Mouse (Mus musculus): ENCODE data around the gene Iqschfp. TPM values are rescaled to one million over a fixed set of nuclear protein-coding genes. Genes with fewer than 3 reads are reported as not detected.

Iqschfp gene
- total RNA-seq, 2 experiments from 2014 or later: 11.6 to 12.9 TPM

DNA sequence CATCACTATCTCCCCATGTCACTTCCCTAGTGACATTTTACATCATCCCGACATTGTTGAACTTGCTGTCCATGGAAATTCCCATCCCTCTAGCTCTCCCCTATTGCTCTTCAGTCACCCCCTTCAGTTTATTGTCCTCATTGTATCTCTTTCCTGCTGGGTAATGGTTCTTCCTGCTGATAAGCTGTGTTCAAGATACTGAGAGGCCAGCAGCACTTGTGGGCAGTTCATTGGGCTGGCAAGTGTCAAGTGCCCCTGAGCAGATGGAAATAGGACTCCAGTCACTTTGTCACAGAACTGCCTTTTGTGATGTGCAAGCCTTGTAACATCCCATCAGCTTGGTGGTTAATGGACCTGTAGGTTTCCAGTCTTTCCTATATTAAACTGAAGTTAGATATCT lies 413.6 kb downstream of the Iqschfp start:
- no peak for DNase-seq (ENCODE audit: extremely low spot score in 1 of 2, low spot score in 1 of 2)

DNA sequence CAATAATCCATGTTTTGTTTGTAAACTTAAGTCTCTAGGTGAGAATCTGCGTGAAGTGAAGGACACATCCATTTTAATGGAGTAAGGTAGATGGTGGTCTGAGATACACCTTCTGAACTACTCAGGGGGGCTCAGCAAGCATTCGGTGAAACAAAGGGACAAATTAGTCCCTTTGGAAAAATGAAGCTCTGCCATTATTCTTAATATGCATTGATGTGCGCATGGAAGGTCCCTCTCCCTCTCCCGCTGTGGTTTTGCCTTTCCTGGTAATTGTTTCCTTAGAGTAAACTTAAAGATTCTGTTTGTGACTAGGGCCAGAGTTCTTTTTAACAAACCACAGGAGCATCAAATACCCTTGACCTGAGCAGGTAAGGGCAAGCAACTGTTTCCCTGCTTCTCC lies 414.7 kb downstream of the Iqschfp start:
- no peak for DNase-seq (ENCODE audit: extremely low spot score in 1 of 2, low spot score in 1 of 2)

DNA sequence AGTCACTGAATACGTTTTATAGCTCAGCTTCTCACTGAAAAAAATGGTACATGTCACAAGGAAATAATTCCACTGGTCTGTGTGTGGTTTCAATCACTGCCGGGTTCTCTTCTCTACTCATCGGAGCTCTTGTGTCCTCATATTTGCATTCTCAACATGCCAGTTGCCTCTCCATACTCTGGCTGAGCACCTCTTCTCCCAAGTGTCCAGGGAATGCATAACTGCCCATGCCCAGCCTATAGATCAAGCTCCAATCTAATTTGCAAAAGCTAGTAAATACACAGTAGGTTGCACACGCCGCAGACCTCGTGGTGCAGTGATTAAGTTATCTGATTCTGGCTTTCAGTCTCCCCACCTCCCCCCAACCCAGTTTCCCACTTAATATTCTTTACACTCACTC lies 433.5 kb downstream of the Iqschfp start:
- DNase-seq (ENCODE audit: extremely low spot score in 1 of 2, low spot score in 1 of 2): no peak

DNA sequence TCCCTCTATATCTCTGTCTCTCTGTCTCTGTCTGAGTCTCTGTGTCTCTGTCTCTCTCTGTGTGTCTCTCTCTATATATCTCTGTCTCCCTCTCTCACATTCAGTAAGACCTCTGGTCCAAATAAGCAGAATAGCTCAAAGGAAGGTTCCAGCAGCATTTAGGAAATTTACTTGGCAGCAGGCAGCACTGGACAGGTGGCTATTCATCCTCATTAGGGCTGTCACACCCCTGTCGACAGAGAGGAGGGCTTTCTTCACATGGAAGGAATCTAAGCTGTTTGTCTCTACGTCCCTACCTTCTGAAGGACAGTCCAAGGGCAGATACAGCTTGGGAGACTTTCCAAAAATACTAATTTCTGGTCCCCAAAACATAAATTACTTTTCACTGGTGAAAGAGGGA lies 440.5 kb downstream of the Iqschfp start:
- DNase-seq (ENCODE audit: extremely low spot score in 1 of 2, low spot score in 1 of 2): no peak

DNA sequence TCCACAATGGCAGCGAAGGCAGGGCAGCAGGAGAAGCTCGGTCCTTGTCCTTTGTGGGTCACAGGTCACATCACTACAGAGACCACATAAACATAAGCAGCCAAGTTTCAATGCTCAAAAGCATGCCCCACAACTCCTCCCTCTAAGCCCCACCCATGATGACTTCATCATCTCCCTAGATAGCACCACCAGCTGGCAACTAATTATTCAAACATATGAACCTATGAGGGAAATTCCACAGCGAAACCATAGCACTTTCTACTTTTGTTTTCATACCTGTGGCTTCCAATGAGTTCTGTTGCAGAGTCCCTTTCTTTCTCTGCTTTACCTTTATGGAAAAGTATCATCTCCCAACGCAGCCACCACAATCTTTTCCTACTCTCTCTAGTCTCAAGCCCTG lies 443.5 kb downstream of the Iqschfp start:
- no peak for DNase-seq (ENCODE audit: extremely low spot score in 1 of 2, low spot score in 1 of 2)

DNA sequence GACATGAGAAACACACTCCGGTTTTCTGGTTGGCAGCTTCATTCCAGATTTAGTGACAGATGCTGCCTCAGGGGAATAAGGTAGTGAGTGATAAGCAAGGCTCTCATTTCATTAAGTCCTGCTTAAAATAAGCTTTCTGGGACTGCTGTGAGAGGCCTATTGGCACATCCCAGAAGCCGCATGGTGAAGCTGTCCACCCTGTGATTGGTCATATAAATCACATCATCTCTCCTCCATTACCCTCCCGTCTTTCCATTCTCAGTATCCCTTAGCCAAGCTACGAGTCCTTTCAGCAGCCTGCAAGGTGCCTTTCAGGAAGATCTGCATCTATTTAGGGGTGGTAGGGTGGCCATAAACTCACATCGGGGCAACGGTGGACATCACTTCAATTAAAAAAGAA lies 458.6 kb downstream of the Iqschfp start:
- DNase-seq (ENCODE audit: extremely low spot score in 1 of 2, low spot score in 1 of 2): no peak

DNA sequence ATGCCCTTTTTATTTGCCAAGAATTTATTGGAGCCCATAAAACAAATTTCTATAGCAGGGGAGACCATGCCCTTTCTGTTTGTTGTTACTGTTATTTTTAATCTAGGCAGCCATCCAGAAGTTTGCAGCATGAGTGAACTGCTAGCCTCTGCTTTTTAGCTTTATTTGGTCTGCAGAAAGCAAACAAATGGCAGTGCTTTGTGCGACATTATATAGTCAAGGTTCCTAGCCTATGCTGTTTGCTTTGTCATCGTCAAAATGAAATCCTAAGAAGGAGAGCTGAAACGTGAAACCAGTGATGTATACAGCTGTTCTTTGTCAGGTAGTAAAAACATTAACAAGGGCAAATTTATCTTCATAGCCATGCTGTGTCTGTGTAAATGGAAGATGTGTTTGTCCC lies 459.4 kb downstream of the Iqschfp start:
- no peak for DNase-seq (ENCODE audit: extremely low spot score in 1 of 2, low spot score in 1 of 2)

DNA sequence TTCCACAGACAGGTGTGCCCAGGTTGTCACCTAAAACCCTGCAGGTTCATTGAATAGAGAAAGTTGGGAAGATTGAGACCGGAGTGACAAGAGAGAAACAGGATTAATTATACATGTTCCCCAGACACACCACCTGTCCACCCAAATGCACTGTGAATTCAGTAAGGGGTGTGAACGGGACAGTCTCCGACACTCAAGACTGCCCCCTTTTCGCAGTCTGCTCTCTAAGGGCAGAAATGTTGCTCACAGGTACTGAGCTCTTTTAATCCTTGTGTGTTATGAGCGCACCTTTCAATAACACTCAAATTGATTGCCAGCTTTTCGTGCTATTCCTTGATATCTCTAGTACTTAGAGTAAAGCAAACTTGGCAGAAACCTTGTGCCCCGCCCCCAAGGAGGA lies 460.9 kb downstream of the Iqschfp start:
- DNase-seq (ENCODE audit: extremely low spot score in 1 of 2, low spot score in 1 of 2): no peak

DNA sequence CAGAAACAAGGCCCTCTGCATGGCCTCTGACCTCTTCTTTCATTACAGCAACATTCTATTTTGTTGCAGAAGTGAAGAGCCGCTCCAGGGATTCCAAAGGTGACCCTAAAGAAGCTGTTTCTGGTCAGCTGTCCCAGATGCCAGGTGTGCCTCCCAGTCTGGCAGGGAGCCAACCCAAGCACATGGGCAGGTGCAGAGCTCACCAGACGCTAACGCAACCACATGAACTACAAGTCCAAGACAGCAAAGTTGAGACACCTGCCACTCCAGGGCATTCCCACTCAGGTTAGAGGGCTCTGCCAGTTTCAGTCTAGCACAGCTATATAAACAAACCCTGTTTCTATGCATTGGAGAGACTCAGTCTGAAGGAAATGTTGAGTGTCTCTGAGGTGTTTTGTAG lies 461.5 kb downstream of the Iqschfp start:
- no peak for DNase-seq (ENCODE audit: extremely low spot score in 1 of 2, low spot score in 1 of 2)

DNA sequence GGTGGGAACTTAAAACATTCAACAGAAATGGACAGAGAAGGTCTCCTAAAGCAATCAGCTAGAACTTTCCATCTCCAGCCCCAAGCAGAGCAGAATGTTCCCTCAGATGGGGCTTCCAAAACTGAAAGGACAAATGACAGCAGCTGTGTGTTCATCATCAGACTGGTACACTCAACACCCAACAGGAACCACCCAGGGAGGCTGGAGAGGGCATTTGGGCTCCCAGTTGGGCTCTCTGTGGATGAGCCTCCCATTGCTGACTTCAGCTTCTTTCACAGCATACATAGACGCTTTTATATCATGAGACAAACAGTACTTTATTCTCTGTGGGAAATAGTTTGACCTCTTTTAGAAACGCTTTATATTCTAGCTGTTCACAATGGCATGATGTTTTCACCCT lies 464.5 kb downstream of the Iqschfp start:
- no peak for DNase-seq (ENCODE audit: extremely low spot score in 1 of 2, low spot score in 1 of 2)

DNA sequence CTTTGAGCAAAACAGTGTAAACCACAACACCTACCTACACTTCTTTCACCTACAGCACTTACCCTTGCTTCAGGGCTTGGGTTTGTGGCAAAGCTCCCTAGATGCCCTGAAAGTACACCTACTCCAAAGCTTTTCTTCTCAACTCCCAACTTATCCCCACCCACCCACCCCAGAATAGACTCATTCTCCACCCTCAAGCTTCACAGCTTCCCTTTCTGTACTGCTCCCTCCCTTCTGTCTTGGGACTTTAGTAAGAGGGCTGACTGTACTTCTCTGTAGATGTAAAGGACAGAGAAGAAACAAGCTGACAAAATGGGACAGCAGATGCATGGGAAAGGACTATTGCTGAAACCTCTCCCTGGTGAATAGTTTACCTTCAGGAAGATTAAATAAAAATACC lies 476.0 kb downstream of the Iqschfp start:
- no peak for DNase-seq (ENCODE audit: extremely low spot score in 1 of 2, low spot score in 1 of 2)

DNA sequence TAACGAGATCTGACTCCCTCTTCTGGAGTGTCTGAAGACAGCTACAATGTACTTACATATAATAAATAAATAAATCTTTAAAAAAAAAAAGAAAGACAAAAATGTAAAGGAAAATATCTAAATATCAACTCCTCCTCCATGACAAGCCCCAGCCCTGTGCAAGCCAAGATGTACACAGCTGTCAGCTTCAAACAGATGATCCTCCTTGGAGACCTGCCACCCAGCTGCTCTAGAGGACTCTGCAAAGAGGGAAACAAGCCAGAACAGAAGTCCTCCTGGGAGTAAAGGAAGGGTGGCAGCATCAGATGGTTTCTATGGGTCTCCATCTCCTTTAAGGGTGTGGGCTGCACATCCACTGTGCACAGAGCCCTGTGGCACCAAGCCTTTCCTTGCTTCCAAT lies 480.9 kb downstream of the Iqschfp start:
- no peak for DNase-seq (ENCODE audit: extremely low spot score in 1 of 2, low spot score in 1 of 2)

DNA sequence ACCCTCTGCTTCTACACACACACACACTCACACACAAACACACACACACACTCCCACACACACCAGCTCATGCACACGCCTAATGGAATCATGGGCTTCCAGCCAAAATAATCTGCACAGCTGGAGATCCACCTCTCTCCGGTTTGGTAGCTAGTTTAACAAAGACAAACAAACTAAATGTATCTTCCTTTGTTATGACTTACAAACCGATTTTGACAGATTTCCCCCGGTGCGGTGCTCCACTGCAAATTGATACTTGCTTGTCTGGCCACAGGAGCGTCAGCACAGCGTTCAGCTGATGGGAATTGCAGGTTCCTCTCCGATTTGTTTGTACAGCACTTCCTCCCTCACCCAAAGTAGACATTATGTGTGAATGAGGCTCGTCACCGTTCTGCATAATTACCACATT lies 483.1 kb downstream of the Iqschfp start:
- no peak for DNase-seq (ENCODE audit: extremely low spot score in 1 of 2, low spot score in 1 of 2)

DNA sequence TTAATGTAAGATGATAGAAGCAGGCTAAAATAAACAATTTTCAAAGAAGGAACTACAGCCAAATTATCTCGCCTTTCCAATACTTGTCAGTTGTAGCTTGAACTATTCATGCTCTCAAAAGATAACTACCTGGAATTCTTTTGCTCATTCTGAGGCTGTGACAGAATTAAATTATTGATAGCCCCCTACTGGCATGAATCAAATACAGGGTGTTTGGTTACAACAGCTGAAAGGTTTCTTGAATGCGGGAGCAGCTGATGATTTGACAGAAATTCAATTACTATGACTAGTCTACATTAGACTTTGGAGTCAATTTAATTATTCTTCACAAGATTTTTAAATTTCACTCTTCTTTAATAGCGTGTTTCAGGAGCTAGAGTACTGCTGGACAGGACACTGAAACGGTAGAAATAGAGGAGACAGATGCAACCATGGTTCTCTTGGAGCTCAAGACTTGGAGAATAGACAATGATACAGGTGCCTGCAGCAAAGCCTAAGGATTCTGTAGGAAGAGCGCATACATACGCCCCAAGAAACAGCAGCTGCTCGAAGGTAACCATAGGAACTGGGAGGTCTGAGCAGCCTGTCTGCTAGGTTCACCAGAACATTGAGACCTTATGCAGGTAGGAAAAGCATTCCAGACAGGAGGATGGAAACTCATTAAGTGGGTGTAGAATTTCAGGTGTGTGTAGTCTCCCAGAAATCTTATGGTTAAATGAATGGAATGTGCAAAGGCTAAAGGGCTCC lies 485.6 kb downstream of the Iqschfp start:
- no peak for DNase-seq (ENCODE audit: extremely low spot score in 1 of 2, low spot score in 1 of 2)

DNA sequence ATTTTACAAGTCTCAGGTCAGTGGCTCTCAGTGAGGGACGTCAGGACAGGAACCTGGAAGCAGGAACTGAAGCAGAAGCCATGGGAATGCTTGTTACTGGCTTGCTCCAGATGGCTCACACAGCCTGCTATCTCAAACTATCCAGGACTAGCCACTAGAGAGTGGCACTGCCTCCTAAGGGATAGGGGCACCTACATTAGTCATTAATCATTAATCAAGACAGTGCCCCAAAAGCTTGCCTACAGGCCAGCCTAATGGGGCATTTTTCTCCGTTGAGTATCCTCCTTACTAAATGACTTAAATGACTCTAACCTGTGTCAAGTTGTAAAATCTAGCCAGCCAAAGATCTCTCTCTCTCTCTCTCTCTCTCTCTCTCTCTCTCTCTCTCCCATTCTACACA lies 486.8 kb downstream of the Iqschfp start:
- no peak for DNase-seq (ENCODE audit: extremely low spot score in 1 of 2, low spot score in 1 of 2)

DNA sequence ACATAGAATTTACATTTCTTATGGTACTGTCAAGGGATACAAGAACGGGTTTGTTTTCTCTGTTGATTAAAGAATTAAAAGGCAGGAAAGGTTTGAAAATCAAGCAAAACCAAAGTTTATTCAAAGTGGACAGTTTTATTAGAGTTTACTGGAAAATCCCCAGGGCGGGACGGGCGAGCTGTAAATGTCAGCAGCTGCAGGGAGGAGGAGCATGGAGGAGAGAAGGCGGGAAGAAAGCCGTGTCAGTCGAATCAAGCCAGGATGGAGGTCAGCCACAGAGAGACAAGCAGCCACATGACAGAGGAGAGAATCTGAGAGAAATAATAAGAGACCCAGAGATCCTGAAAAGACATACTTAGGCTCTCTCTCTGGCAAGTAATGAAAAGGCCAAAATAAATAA lies 487.2 kb downstream of the Iqschfp start:
- DNase-seq (ENCODE audit: extremely low spot score in 1 of 2, low spot score in 1 of 2): no peak

DNA sequence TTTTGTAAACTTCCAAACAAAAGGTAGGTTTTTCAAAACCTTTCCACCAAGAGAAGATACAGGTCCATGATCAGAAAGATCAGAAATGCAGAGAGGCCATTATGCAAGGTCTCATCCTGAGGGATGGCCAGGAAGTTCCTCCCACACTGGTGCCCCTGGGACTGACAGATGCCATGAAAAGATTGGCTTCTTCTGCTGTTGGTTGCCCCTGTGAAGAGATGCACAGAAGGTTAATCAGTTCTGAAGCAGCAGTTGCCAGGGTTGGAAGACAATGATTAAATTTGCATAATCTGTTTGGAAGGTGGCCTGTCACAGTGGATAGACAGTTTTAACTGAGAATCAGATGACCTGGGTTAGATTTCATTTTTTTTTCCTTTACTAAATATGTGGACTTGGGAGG lies 491.6 kb downstream of the Iqschfp start:
- no peak for DNase-seq (ENCODE audit: extremely low spot score in 1 of 2, low spot score in 1 of 2)

DNA sequence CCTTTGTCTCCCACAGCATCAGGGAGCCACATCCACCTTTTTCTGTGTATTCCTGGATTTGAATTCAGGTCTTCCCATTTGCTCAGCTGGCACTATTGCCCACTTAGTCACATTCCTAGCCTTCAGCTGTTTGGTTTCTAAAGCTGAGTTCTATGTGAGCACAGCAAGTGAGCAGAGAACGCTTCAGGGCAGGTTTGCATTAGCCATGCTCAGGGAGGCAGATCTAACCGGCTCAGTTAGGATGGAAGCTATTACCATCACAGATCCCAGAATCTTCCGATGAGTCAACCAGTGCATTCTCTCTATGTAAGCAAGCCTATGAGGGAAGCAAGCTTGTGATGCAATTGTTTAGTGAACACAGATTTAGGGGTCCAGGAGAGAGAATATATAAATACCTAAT lies 493.5 kb downstream of the Iqschfp start:
- DNase-seq (ENCODE audit: extremely low spot score in 1 of 2, low spot score in 1 of 2): no peak

DNA sequence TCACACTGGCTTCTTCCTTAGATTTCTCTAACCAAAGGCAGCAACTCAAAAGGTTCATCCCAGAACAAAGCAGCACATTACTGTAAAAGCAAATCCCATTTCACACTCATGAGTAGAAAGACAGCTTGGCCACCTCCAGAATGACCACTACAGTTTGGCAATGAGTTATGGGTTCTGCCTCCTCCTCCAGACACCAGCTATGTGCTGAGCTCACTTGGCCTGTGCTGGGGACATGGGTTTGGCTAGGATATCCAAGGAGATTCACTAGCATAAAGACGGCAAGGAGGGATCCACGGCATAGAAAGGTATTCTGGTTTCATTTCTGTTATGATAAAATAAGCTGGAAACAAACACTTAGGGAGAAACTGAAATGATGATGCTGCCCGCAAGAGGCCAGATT lies 496.0 kb downstream of the Iqschfp start:
- DNase-seq (ENCODE audit: extremely low spot score in 1 of 2, low spot score in 1 of 2): no peak

DNA sequence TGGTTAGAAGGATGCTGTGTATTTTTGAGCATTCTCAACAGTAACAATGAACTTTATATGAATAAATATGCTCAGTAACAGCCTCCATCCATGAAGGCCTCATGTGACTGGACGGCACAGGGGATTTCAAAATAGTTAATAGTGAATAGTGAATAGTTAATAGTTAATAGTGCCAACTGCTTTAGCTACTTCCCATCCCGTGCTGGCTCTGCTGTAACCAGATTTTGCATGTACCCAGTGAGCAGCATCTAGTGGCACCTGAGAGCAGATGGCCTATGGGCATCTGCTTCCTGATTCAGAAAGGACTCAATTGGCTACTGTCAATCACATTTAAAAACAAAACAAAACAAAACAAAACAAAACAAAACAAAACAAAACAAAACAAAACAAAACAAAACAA lies 501.5 kb downstream of the Iqschfp start:
- DNase-seq (ENCODE audit: extremely low spot score in 1 of 2, low spot score in 1 of 2): no peak

DNA sequence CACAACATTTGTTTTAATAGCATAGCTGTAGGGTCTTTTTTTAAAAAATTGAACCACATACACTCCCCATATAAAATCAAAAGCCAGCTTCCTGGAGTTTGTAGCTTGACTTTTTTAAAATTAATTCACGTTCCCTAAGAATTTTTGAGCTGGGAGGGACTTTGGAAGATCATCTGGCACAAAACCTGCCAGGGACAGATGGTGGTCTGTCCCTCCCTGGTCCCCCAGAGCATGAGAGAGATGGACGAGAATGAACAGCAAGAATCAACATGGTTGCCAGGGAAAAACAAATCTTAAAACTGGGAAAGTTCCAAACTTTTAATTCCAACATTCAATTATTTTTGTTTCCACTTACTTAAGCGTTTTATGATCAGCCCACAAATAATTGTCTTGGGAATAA lies 506.7 kb downstream of the Iqschfp start:
- DNase-seq (ENCODE audit: extremely low spot score in 1 of 2, low spot score in 1 of 2): no peak

DNA sequence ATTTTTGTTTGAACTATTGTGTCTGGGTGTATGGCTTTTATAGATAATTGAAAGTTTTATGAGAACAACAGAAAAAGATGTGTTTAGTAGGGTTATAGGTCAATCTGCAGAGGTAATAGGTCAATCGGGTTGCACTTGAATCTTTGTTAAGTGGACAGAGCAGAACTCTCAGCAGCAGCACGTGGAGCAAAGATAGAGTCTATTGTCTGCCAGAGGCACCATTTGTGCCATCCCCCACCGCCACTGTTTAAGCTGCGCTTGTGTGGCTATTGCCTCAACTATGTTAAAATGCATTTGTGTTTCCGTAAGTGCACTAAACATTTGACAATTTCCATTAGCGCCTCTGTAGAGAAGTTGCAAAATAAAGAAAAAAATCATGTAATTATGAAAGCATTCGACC lies 508.1 kb downstream of the Iqschfp start:
- DNase-seq (ENCODE audit: extremely low spot score in 1 of 2, low spot score in 1 of 2): no peak

DNA sequence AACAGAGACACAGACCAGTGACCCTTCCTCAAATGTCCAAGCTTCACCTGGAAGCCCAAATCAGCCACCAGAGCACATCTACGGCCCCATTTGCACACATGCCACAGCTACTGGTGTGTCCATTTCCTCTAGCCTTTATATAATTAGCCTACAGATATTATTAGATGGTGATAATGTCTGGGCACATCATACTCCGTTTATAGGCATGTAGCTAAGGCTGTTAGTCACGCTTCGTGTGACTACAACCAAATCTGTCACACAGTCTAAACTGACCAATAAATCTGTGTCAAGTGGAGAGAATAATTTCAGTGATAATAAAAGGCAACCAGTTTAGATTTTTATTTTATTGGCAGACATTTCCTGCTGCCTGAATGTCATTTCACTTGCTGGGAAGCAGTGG lies 511.3 kb downstream of the Iqschfp start:
- no peak for DNase-seq (ENCODE audit: extremely low spot score in 1 of 2, low spot score in 1 of 2)
